Mouse (Mus musculus) kidney, postnatal 0 days (tissue): ENCODE data around the gene Amhr2. TPM values are rescaled to one million over a fixed set of nuclear protein-coding genes. Genes with fewer than 3 reads are reported as not detected.

Experiments used
- ATAC-seq: fragments of 200-750 bp; cut with Nextera tagmentation; replicated peaks from 2 replicates; pipeline ENCODE4 v1.8.0; 2017; ENCODE audit warnings: low read depth, moderate number of reproducible peaks, moderate TSS enrichment, moderate library complexity; ENCODE audit not compliant: low FRiP score
- DNase-seq: peaks from one replicate; pipeline ENCODE4 v3.0.0-alpha.2; 2016; ENCODE audit warnings: low spot score
- H3K27ac ChIP-seq: fragments of 300-500 bp; sonication (generic); 2 replicates; pipeline ENCODE4 v1.5.1; 2014; ENCODE audit warnings: mild to moderate bottlenecking
- H3K27me3 ChIP-seq: fragments of 300-500 bp; sonication (generic); 2 replicates; pipeline ENCODE4 v1.6.1; 2014; ENCODE audit warnings: low read length, mixed read lengths; ENCODE audit not compliant: insufficient read depth
- H3K36me3 ChIP-seq: fragments of 300-500 bp; sonication (generic); 2 replicates; pipeline ENCODE4 v1.6.1; 2014; ENCODE audit warnings: low read length, mixed read lengths; ENCODE audit not compliant: insufficient read depth
- H3K4me1 ChIP-seq: fragments of 300-500 bp; sonication (generic); replicated peaks from 2 replicates; pipeline ENCODE4 v1.6.1; 2014; ENCODE audit warnings: antibody characterized with exemption, low read length, mixed read lengths; ENCODE audit not compliant: insufficient read depth
- H3K4me2 ChIP-seq: fragments of 300-500 bp; sonication (generic); 2 replicates; pipeline ENCODE4 v1.6.1; 2014; ENCODE audit warnings: mild to moderate bottlenecking, low read length, moderate library complexity, mixed read lengths
- H3K4me3 ChIP-seq: fragments of 300-500 bp; sonication (generic); replicated peaks from 2 replicates; pipeline ENCODE4 v1.5.1; 2014; ENCODE audit warnings: low read depth, low read length
- H3K9ac ChIP-seq: fragments of 300-500 bp; sonication (generic); 2 replicates; pipeline ENCODE4 v1.6.1; 2014; ENCODE audit warnings: low read depth, low read length
- H3K9me3 ChIP-seq: fragments of 300-500 bp; sonication (generic); replicated peaks from 2 replicates; pipeline ENCODE4 v1.6.1; 2016; ENCODE audit warnings: low read length, inconsistent platforms, mixed read lengths
- CTCF ChIP-seq: IDR thresholded peaks from 2 replicates; pipeline ENCODE4 v1.5.1; 2016; ENCODE audit warnings: antibody characterized with exemption, low read depth, mild to moderate bottlenecking, moderate library complexity
- WGBS: fragments of 180-500 bp; shearing (Covaris S2); extraction: QIAGEN DNeasy Blood & Tissue Kit; methylation state at CpG from one replicate; pipeline ENCODE4 v1.1.7; 2014; 5-methylcytosine and 5-hydroxymethylcytosine counted together
- polyA plus RNA-seq: library from polyadenylated mRNA; unstranded; fragments of >200 nt; fragmentation: Nextera tagmentation; extraction: Ambion mirVana; gene quantifications from 2 replicates; pipeline ENCODE4 v1.2.1, GENCODE M21; 2015

Gene Amhr2
- polyA plus RNA-seq, 1 experiment from 2014 or later: 0.46 TPM

GRCm38 (mm10) chr15:102500479-102500878, 55.3 kb downstream of the Amhr2 start:
- Histone ChIP-seq H3K4me3 (no peak overlapping the region), H3K9me3 (no peaks in the 10 kb centered on the region), H3K4me1 (no peaks in the 10 kb centered on the region), H3K36me3 (peaks cover 59% of the 10 kb centered on the region), H3K9ac (no peak overlapping the region), H3K27ac (no peak overlapping the region), H3K4me2 (no peak overlapping the region), H3K27me3 (no peaks in the 10 kb centered on the region)
- DNase-seq (no peak), ATAC-seq (no peak)
- TF ChIP-seq CTCF: no peak
- whole genome bisulfite sequencing: 87% methylated on average over 5 of the region's 5 CpGs

- H3K4me3 ChIP-seq: no peak overlapping the region
- H3K27ac ChIP-seq: no peak overlapping the region
- ATAC-seq: 0 out of 2 replicates have a peak, but pooled peaks have one; percentile 15
- TF ChIP-seq CTCF: no peak
- H3K27me3 ChIP-seq: no peaks in the 10 kb centered on the region
- H3K4me1 ChIP-seq: no peaks in the 10 kb centered on the region
- H3K9ac ChIP-seq: no peak overlapping the region
- peaks cover 56% of the 10 kb centered on the region for H3K36me3 ChIP-seq
- DNase-seq: no peak
- H3K4me2 ChIP-seq: no peak overlapping the region
- 88% methylated on average over 19 of the region's 19 CpGs for WGBS
- no peaks in the 10 kb centered on the region for H3K9me3 ChIP-seq
Observed at GRCm38 (mm10) chr15:102501084-102501814, 56.1 kb downstream of the Amhr2 start.

GRCm38 (mm10) chr15:102502254-102502840, 57.2 kb downstream of the Amhr2 start:
- no peak; the same call in 1 of the 2 replicates for ATAC-seq
- Histone ChIP-seq H3K27ac (no peak overlapping the region), H3K9ac (no peak overlapping the region), H3K4me2 (no peak overlapping the region), H3K9me3 (no peaks in the 10 kb centered on the region), H3K27me3 (no peaks in the 10 kb centered on the region), H3K36me3 (peaks cover 54% of the 10 kb centered on the region), H3K4me3 (no peak overlapping the region), H3K4me1 (no peaks in the 10 kb centered on the region)
- 62% methylated on average over 9 of the region's 9 CpGs for WGBS
- no peak for TF ChIP-seq CTCF
- DNase-seq: peak; percentile 29

- no peaks in the 10 kb centered on the region for H3K9me3 ChIP-seq
- 94% methylated on average over 1 of the region's 1 CpGs for WGBS
- no peak within 1 kb of the TSS for H3K9ac ChIP-seq
- peaks cover 45% of the 10 kb centered on the region for H3K36me3 ChIP-seq
- DNase-seq (no peak), ATAC-seq (no peak)
- no peak for TF ChIP-seq CTCF
- H3K4me2 ChIP-seq: no peak within 1 kb of the TSS
- no peaks in the 10 kb centered on the region for H3K4me1 ChIP-seq
- H3K27ac ChIP-seq: no peak within 1 kb of the TSS
- no peaks in the 10 kb centered on the region for H3K27me3 ChIP-seq
- no peak within 1 kb of the TSS for H3K4me3 ChIP-seq
Observed at GRCm38 (mm10) chr15:102503447-102503846, 58.3 kb downstream of the Amhr2 start, which contains the start of gene Gm10337. Gene Gm10337 (plus strand): TSS chr15:102503722.

Other genes with a start within 250 kb of the Amhr2 start
- 45.4 and 49.0 TPM in 2 replicates for gene Zfp740, start 242.1 kb upstream of the Amhr2 start, polyA plus RNA-seq
- 142 TPM in 2 replicates for gene Csad, start 240.6 kb upstream of the Amhr2 start, polyA plus RNA-seq
- 0.69 and 1.2 TPM in 2 replicates for gene Itgb7, start 213.4 kb upstream of the Amhr2 start, polyA plus RNA-seq
- gene Rarg, start 187.8 kb upstream of the Amhr2 start, polyA plus RNA-seq: 23.2 and 23.5 TPM in 2 replicates
- gene Gm9918, start 174.8 kb upstream of the Amhr2 start, polyA plus RNA-seq: 0.23 and 0.38 TPM in 2 replicates
- 68.2 and 73.2 TPM in 2 replicates for gene Mfsd5, start 165.9 kb upstream of the Amhr2 start, polyA plus RNA-seq
- 6.1 and 7.5 TPM in 2 replicates for gene Espl1, start 149.1 kb upstream of the Amhr2 start, polyA plus RNA-seq
- 511 and 565 TPM in 2 replicates for gene Pfdn5, start 119.3 kb upstream of the Amhr2 start, polyA plus RNA-seq
- gene Myg1, start 113.7 kb upstream of the Amhr2 start, polyA plus RNA-seq: 84.9 and 86.9 TPM in 2 replicates
- 37.1 and 42.2 TPM in 2 replicates for gene Aaas, start 94.6 kb upstream of the Amhr2 start, polyA plus RNA-seq
- 0.61 and 1.1 TPM in 2 replicates for gene Sp7, start 78.2 kb upstream of the Amhr2 start, polyA plus RNA-seq
- gene Sp1, start 39.2 kb upstream of the Amhr2 start, polyA plus RNA-seq: 8.8 TPM in 2 replicates
- gene Prr13, start 13.7 kb downstream of the Amhr2 start, polyA plus RNA-seq: 109 and 117 TPM in 2 replicates
- gene Pcbp2, start 25.2 kb downstream of the Amhr2 start, polyA plus RNA-seq: 185 and 191 TPM in 2 replicates
- 1.8 TPM in 1 of 2 replicates, not detected in the other for gene Gm10337, start 58.4 kb downstream of the Amhr2 start, polyA plus RNA-seq
- 7.8 and 8.1 TPM in 2 replicates for gene Map3k12, start 71.7 kb downstream of the Amhr2 start, polyA plus RNA-seq
- gene Tarbp2, start 72.8 kb downstream of the Amhr2 start, polyA plus RNA-seq: 57.2 and 59.2 TPM in 2 replicates
- gene Npff, start 79.6 kb downstream of the Amhr2 start, polyA plus RNA-seq: 1.6 TPM in 2 replicates
- 0.37 and 0.46 TPM in 2 replicates for gene Gm28047, start 179.7 kb downstream of the Amhr2 start, polyA plus RNA-seq
- 23.2 and 24.9 TPM in 2 replicates for gene Atf7, start 180.1 kb downstream of the Amhr2 start, polyA plus RNA-seq
- gene Atp5g2, start 227.0 kb downstream of the Amhr2 start, polyA plus RNA-seq: 102 and 110 TPM in 2 replicates